Mouse (Mus musculus) central nervous system, embryonic 14 days (tissue): ENCODE data around the gene Glb1l3. TPM values are rescaled to one million over a fixed set of nuclear protein-coding genes. Genes with fewer than 3 reads are reported as not detected.

Source experiments
- polyA plus RNA-seq: library from polyadenylated mRNA; depleted of rRNA; stranded (reverse); fragments of >200 nt; gene quantifications from 2 replicates; pipeline ENCODE4 v1.2.3, GENCODE M21; 2012; rRNA removed

Gene Glb1l3
- polyA plus RNA-seq: 0.11 TPM in 1 of 2 replicates, not detected in the other

DNA sequence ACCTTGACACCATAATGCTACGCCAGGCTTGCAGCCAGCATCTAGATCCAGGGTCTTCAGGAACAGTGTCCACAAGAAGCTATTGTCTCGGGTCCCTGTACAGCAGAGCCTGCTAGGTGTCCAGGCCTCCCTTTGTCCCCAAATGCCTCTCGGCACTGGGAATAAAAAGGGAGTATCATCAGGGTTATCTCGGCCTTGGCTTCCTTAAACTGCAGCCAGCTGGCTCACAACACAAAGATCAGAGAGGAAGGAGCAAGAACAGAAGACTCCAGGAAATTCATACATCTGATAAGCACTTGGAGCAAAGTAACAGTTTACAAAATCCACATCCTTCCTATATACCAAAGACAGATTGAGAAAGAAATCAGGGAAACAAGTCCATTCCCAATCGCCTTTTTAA, at the start of gene Glb1l3:
Gene Glb1l3 (minus strand): TSS at position 140 of the 400 bp plus-strand sequence.

DNA sequence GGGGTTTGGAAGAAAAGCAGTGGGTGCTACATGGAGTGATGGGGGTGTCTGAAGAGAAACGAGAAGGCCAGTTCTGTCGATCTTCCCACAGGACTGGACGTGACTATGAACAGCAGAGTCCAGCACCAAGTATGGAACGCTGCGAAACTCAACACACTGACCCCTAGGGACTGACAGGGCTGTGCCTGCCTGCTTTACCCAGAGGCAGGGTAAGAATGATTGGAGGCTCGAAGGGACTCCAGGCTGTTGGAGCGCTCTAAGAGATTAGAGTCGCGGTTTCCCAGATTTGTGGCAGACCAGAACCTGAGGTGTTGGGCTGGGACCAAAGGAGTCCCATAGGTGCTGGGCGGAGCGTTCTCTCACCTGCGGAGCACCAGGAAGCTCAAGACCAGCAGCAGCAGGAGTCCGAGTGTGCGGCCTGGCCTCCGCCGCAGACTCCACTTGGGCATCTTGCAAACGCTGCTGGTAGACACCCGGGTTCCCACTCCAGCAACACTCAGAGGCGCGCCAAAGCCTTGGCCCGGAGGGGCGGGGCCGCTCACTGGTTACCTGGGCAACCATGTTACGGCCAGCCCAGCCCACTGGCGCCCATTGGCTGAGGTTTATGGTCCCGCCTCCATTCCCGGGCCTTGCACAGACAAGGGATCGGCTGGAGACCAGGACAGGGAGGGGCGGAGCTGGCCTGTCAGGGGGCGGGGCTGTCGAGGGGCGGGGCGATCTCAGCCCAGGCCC, 54.6 kb downstream of the Glb1l3 start, which contains the start of gene Glb1l2:
Gene Glb1l2 (minus strand): TSS at position 534 of the 732 bp plus-strand sequence.

Other genes starting within 250 kb of the Glb1l3 start
- gene B3gat1, start 127.2 kb downstream of the Glb1l3 start, polyA plus RNA-seq: 181 and 194 TPM in 2 replicates
- gene Glb1l2, start 54.4 kb downstream of the Glb1l3 start, polyA plus RNA-seq: 3.2 and 3.3 TPM in 2 replicates
- gene Gm1110, start 62.2 kb upstream of the Glb1l3 start, polyA plus RNA-seq: 0.31 and 0.53 TPM in 2 replicates
- gene Acad8, start 138.7 kb upstream of the Glb1l3 start, polyA plus RNA-seq: 40.2 and 40.9 TPM in 2 replicates
- 84.5 and 99.1 TPM in 2 replicates for gene Thyn1, start 138.8 kb upstream of the Glb1l3 start, polyA plus RNA-seq
- 67.3 and 72.8 TPM in 2 replicates for gene Vps26b, start 169.2 kb upstream of the Glb1l3 start, polyA plus RNA-seq
- gene Ncapd3, start 169.3 kb upstream of the Glb1l3 start, polyA plus RNA-seq: 35.9 and 40.5 TPM in 2 replicates